Mouse (Mus musculus): Measurements from ENCODE around the gene Epas1.

The Epas1 gene

DNA sequence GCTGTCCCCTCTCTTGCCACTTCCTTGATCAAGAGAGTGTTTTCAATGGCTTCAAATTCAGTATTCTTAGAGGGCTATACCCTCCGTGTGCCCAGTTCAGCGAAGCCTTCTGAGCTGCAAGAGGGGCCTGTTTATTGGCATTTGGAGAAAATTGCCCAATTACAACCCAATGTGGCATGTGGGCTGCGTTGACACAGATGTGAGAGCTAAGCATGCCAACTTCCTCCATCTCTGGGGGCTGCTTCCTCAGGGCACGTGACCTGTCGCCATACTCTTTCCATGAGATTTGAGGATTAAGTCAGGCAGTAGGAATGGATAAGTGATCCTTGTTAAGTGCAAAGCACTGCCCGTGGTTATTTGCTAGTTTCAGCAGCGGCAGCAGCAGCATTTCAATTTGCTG lies 34.3 kb downstream of the Epas1 start:
- no peak for DNase-seq (ENCODE audit: low read depth, low spot score)

DNA sequence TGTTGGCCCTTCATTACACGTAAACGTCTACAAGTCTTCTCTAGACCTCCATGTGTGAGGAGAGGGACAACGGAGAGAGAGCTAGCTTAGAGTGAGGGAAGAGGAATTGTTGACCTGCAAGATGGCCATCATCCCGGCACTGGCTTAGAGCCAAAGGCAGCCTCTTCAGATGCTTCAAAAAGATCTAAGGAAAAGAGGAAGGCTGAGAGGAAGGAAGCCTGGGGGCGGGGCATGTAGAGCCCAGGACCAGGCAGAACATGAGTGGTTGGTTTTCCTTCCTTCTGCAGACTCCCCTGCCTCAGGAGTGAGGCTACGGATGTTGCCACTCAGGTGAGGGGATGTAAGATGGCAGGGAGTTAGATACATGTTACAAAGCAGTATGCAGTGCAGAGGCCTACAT lies 34.8 kb downstream of the Epas1 start:
- no peak for DNase-seq (ENCODE audit: low read depth, low spot score)

DNA sequence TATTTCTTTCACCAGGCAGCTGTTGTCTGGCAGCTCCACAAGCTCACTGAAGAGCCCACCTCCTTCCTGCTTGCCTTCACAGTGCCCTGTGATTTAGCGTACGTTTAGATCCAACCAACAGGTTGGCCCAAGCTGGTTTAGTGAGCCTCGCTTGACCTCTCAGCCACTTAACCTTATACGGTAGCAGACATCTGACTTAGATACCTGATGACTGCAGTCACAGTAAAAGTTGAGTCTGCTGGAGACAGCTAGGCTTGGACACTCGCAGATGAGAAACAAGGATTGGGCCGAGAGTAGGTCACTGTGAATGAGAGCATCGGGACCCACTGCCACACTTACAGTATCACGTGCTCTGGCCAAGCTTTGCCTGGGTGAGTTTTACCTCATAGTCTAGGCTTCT lies 38.4 kb downstream of the Epas1 start:
- DNase-seq (ENCODE audit: low read depth, low spot score), result no peak

DNA sequence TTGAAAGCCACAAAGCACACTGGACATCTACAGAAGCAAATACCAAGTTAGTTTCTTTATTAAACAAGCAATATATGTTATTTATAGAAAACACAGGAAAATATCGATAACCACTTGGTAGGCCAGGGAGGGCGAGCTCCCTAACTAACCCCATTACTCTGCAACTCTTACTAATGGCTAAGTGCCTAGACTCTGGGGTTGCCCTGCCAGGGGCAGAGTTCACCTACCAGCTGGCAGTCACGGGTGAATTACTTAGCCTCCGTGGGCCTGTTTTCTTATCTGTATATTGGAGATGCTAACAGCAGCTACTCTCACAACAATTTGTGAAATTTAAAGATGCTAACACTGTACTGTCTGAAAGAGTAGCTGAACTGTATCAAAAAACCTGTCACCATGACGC lies 42.3 kb downstream of the Epas1 start:
- no peak for DNase-seq (ENCODE audit: low read depth, low spot score)

DNA sequence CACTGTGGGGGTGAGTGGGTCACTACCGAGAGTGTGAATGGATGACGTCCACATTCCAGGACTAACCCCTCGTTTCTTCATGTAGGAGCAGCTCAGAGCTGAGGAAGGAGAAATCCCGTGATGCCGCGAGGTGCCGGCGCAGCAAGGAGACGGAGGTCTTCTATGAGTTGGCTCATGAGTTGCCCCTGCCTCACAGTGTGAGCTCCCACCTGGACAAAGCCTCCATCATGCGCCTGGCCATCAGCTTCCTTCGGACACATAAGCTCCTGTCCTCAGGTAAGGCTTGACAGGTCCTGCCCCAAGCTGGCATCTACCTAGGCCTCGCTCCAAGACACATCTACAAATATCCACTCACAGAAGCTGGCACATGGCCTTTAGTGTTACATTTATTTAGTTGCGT lies 43.5 kb downstream of the Epas1 start:
- no peak for DNase-seq (ENCODE audit: low read depth, low spot score)

DNA sequence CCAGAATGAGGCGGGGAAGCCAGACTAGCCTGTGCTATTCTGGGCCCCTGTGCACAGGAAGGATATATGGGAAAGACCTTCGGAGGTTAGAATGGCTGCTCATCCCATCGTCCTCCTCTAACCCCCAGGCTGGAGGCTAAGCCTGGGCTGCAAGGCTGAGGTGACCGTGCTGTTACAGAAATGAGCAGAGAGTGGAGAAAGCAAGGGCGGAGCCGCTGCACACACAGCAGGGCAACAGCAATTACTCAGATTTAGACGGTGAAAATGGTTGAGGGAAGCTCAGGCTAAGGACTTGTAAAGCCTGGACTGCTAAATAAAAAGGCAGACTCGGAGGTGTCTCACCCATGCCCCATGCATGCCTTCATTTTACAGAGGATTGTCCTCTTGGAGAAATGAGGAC lies 45.0 kb downstream of the Epas1 start:
- no peak for DNase-seq (ENCODE audit: low read depth, low spot score)

DNA sequence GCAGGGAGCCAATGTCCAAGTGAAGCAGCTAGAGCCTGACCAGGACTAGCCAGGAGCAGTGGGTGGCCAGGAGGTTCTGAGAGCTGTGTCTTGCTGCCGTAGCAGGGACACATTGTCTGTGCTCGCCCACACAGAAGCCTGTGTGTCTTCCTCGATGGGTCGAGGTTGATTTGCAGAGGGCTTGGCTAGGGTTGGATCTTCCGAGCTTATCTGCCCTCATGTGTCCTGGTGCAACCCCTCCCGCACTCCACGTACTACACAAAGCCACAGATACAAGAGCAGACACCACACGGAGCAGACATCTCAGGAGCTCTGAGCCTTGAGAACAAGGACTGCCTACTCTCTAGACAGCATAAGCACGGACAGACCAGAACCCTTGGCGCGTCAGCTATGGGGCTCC lies 45.5 kb downstream of the Epas1 start:
- DNase-seq (ENCODE audit: low read depth, low spot score), result no peak

DNA sequence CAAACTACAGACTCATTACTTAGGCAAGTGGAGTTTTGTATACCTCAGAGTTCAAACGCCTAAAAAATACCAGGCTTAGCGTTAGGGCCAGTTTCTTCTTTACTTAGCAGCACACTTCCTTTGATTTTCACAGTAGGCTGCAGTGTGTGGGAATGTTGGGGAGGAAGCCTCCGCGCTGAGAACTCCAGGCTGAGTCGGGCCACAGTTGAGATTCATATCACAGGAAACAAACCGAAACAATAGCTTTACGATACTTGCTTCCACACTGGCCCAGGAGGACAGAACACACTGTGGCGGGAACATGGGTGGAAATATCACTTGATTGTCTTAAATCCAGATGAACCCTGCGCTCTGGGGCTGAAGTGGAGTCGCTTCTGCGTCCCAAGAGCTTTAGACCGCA lies 47.0 kb downstream of the Epas1 start:
- no peak for DNase-seq (ENCODE audit: low read depth, low spot score)

DNA sequence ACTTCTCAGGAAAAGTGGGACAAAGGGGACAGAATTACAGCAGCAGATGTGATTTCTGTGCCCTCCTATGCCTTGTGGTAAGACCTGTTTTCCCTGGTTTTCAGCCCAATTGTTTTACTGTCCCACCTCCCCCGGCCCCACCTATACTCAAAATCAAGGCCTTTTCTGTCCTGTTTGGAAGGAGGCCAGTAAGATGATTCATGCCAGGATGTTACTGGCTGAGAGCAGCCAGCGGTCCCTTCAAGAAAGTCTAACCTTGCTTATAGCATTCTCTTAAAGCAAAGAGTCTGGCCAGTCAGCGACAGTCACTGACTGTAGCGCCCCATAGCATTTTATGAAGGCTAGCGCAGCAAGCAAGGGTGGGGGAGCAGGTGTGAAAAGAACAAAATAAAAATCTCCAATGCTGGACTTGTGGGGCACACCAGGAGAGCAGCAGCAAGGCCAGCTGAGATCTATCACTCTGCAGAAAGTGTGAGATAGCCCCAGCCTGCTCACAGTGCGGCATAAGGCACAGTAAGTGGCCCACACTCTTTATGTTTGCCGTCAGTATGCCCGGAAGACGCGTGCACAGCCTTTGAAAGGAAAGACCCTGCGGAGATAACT lies 47.8 kb downstream of the Epas1 start:
- no peak for DNase-seq (ENCODE audit: low read depth, low spot score)

DNA sequence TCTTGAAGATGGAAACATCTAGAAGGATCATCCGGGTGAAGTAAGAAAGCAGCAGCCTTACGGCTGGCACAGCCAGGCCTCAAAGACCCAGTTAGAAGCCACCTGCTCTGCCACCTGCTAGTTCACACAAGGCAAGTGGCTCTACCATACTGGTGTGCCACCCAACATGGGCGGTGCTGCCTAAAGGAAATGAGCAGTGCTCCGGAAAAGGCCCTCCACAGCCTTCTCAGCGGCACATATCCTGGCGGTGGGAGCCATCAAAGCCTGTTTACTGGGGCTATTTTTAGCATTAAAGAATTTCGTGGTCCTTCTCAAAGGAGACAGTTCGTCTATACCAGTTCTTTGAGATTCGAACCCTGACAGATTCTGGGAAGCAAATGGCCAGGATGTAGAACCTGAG lies 48.4 kb downstream of the Epas1 start:
- DNase-seq (ENCODE audit: low read depth, low spot score), result no peak

DNA sequence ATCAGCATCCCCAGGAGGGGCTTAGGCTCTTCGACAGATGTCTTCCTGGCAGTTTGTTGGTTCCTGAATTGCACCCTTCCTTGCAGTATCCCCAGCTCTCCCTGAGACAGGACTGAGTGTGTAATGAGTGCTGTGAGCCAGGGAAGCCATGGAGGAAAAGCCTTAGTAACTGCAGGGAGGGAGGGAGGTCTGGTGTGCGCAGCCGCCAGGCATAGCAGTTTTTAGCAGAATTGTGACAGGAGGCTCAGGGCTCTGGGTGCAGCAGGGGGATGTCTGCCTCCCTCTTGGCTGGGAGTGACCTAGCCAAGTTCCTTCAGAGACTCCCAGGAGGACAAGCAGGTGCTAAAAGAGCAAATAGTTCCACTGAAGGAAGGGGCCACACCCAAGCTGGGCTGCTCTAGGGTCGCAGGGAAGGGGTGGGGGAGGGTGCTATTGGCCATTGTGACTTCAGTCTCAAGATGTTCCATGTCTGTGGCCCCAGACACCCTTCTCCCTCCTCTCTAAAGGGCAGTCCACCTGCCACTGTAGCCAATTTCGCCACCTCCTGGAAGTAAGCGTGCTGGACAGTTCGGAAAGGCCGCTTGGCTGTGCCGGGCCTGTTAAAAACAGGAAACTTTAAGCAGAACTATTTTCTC lies 49.0 kb downstream of the Epas1 start:
- DNase-seq (ENCODE audit: low read depth, low spot score), result no peak

DNA sequence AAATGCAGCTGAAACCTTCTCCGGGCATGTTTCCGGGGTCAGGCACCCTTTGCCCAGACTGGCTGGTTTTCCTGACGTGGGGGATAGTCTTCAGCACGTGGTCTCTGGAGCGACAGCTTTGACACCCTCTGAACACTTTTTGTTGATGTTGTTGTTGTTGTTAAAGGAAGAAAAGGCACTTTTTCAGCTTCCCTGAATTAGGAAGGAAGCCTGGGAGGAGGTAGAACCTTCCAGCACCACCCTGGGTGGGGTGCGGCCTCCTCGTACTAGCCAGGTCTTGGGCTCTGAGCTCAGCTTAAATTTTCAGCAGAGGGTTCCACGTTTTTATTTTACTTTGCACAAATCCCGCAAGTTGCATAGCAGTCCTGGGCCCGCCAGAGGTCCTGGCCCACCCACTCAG lies 49.6 kb downstream of the Epas1 start:
- DNase-seq (ENCODE audit: low read depth, low spot score), result no peak

DNA sequence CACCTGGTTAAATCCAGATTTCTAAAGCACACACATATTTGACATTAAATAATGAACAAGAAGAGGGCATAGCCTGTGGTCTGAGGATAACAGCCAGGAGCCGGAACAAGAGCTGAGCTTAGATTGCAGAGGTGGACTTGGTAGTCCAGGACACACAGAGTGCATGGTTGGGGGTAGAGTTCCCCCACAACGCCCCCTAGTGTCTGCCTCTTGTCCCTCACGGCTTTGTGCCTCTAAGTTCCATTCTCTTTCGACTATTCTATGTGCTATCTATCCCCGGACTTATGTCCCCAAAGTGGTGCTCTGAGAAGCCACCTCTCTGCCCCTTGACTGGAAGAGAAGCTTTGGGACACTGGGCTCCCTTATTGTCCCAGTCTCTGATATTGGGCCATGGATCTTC lies 50.2 kb downstream of the Epas1 start:
- DNase-seq (ENCODE audit: low read depth, low spot score), result no peak

DNA sequence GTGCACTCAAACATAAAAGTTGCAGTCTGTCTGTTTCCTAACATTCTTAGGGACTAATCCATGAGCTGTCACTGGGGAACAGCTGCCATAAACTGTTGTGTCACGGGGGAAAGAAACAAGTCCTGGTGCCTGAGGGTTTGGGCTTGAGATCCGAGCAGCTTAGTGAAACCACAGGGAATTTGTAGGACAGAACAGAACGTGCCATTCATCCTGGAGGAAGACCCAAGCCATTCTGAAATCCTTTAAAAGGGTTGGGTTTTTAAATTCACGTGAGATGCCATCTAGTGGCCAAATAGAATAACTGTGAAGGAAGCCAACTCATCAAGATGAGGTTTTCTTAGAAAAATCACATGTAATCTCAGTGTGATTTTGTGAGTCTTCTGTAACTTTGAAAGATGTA lies 58.5 kb downstream of the Epas1 start:
- DNase-seq (ENCODE audit: low read depth, low spot score), result no peak

DNA sequence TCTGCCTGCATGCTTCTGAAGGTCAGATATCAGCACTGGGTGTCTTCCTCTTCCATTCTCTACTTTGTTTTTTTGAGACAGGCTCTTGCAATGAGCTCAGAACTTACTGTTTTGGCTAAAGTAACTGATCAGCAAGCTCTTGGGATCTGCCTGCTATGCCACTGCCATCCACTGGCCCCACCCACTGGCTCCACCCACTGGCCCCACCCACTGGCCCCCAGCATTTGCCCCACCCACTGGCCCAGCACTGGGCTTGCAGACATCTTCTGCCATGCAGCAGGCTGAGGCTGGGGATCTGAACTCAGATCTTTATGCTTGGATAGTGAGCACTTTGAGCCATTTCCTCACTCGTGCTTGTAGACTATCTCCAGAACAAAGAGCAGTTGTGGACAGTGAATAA lies 60.8 kb downstream of the Epas1 start:
- DNase-seq (ENCODE audit: low read depth, low spot score), result no peak

DNA sequence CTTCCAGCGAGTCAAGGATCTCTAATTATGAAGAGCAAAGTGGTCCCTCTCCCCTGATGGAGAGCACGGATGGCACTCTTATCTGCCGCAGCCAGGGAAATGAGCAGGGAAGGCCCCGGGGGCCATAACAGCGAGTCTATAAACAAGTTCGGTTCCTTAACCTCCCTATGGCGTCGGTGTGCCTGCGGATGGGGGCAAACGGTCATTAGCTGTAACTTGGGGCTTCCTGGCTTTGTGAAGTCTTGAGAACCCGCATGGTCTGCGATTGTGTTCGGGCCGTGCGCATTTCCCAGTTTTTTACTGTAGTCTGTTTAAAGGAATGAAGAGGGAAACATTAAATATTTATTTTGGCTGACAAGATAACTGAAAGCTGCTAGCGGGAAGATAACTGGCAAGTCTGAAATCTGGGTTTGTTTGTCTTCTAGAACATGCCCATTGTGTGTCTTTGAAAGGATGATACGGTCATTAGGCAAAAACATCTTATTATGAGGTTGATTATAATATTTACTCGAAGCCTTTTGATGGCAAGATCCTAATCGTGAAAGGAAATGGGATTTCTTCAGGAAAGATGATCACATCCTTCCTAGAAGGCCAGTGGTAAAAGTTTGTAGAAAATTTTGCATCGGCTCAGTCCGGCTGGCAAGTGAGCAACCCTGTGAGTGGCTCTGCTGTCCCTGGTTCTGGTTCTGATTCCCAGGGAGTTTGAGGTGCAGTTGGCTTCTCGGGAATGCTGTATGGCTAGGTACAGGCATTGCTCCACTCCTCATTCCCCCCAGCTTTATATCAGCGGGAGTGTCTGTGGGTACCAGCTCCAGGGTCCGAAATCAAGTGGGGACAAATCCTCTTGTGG lies 61.7 kb downstream of the Epas1 start:
- DNase-seq (ENCODE audit: low read depth, low spot score), result no peak

DNA sequence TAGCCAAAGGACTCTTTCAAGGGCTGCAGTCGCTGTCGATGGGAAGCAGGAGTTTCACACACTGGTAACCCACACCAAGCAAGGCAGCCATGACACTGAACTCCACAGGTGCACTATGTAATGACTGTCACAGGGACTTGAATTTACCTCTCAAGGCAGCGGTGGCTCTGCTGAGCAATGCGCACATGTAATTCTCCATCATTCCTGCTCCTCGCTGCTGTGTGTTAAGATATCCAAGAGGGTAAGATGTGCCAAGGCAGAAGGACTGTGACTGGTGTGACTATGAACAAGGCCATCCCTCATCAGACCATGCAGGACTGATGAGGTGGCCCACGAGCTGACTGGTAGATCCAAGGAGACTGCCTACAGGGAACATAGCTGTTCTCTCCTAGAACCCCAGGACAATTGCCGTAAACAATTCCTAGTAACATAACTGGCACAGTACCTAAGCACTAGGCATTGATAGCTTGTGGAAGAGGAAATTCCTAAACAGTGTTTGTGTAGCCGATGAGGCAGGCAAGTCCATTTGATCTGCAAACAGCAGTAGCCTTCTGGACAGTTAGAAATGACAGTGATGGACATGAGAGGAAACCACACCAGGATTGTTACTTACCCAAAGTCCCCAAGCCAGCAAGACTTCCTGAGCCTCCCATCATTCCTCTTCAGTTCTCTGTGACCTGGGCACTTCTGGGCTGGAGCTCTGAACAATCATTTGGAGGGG lies 68.7 kb downstream of the Epas1 start:
- no peak for DNase-seq (ENCODE audit: low read depth, low spot score)

DNA sequence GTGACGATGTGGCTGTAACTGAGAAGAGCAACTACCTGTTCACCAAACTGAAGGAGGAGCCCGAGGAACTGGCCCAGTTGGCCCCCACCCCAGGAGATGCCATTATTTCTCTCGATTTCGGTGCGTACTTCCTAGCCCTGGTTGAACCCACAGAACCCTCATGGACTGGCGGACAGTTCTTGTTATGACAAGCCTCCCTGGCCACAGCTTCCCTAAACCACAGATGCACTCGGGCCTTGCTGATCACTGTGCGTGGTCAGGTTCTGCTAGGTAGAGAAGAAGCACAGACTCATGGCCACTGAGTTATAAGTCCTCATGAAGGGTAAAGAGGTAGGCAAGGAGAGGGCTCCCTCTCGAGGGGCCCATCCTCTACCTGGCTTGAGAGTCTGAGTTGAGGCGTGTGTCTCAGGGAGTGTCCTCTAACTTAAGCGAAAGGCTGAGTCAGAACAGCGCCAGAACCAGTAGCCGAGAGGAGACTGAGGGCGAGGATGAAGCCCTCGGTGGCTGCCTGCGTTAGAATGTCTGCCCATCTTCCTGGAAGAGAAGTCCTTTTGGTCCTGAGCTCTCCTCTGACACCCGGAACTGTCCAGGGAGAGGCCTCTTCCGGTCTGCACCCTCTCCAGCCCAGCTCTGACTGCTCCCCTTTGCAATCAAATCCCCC lies 71.1 kb downstream of the Epas1 start:
- no peak for DNase-seq (ENCODE audit: low read depth, low spot score)

DNA sequence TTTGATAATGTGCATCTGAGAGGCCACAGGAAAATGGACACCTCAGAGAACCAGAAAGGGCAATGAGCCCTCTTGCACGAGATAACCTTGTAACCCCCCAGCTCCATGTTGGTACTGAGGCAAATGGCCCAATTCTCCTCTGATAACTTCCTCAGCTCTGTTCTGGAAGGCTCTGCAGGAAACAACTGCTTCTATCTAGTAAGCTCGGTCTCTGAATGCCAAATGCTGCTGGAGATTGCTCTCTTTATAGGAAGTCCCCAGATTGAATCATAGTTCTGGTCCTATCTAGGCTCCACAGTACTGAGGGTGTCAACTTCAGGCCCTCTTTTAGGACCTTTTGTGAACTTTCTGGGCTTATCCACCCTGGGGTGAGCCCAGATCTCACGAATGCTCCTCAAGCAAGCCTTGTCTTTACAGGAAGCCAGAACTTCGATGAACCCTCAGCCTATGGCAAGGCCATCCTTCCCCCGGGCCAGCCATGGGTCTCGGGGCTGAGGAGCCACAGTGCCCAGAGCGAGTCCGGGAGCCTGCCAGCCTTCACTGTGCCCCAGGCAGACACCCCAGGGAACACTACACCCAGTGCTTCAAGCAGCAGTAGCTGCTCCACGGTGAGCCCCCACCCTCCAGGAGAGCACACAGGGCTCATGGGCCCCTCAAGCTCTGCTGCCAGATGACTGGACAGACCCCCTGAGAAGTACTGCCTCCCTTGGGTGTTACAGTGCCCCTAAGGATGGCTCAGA lies 71.8 kb downstream of the Epas1 start:
- no peak for DNase-seq (ENCODE audit: low read depth, low spot score)

DNA sequence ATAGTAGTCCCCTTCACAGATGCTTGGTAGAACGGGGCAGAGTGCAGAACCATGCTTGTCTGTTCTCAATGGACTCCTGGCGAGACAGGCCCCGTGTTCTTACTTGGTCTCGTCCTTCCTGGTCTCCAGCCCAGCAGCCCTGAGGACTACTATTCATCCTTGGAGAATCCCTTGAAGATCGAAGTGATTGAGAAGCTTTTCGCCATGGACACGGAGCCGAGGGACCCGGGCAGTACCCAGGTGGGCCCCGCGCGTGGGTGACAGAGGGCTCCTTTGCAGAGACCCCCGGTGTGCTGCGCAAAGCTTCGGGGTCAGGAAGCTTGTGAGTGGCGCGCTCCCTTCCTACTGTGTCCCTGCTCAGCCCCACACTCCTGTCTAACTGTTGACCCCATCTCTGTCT lies 72.9 kb downstream of the Epas1 start:
- no peak for DNase-seq (ENCODE audit: low read depth, low spot score)
